Mouse (Mus musculus) mammary gland, adult 2 months (tissue): Measurements from ENCODE around the gene Yju2. TPM values are rescaled to one million over a fixed set of nuclear protein-coding genes. Genes with fewer than 3 reads are reported as not detected.

ENCODE experiments used
- polyA plus RNA-seq: library from polyadenylated mRNA; depleted of rRNA; stranded (reverse); fragments of >200 nt; gene quantifications from 2 replicates; pipeline ENCODE4 v1.2.3, GENCODE M21; 2012; ENCODE audit warnings: low replicate concordance; rRNA removed

The Yju2 gene
- 5.2 and 7.6 TPM in 2 replicates for polyA plus RNA-seq

GRCm38 (mm10) chr17:55958918-55959728, at the start of gene Yju2:
TSS of gene Yju2 (plus strand) at chr17:55959099.

GRCm38 (mm10) chr17:55949400-55949799, 9.5 kb upstream of the Yju2 start, which contains the start of gene Zfp119b:
TSS of gene Zfp119b (minus strand) at chr17:55949500.

DNA sequence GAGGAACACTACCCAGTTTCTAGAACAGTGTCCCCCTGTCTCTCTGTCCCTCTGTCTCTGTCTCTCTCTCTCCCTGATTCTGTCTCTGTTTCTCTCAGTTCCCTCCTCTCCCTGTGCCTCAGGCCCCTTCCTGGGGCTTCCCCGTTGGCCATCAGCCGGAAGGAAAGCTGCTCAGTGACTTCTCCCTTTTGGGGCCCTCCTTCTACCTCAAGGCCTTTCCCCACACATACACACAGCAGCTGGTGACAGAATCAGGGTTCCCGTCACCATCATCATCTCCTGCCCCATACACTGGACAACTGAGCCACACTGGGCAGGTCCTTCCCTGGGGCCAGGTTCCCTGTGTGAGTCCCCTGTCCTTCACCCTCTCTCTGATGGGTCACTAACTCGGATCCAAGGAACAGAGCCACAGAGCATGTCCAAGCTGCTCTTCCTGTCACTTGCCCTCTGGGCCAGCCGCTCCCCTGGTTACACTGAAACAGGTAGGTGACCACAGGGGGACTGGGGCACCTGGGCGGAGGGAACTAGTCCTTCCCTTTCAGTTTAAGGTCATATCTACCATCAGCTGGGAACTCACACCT, 6.4 kb upstream of the Yju2 start, which contains the start of gene Ebi3:
Gene Ebi3, plus strand, starts transcription at position 194 of the 581 bp plus-strand sequence.

DNA sequence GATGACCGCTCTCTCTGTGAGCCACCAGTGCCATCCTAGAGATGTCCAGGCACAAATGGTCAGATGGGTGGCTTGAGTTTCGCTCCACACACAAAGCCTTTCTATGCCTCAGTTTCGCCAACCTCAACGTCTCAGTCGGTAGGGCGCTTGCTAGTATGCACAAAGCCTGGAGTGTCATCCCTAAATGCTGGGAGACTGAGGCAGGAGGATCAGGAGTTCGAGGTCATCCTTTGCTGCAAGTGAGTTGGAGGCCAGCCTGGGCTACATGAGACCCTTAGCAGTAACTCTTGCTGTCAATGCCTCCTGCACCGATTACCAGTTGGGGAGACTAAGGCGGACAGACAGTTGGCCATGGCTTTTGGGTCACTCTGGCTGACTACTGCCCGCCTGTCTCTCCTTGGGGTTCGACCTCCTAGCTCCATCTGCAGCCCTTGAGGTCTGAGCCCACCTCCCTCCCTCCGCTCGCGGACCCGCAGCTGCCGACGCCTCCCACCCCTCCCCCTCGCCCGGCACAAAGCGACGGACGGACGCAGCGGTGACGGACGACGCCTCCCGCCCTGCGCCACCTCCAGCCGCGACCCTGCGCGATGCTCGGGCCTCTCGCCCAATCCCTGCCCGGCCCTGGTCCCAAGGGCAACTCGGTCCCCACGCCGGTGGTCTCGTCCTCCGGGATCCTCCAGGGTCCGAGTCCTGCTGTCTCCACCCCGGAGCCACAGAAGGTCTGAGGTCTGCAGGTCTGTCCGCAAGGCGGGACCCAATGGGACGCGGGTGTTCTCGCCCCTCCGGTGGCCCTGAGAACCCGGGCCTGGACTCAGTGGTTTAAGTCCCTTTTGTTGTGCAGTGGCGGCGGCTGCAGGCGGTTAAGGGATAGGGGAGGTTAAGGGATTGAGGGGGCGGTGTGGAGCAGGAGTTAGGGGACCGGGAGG, 11.3 kb downstream of the Yju2 start, which contains the start of gene Shd:
Gene Shd, plus strand, starts transcription at position 502 of the 926 bp plus-strand sequence.

DNA sequence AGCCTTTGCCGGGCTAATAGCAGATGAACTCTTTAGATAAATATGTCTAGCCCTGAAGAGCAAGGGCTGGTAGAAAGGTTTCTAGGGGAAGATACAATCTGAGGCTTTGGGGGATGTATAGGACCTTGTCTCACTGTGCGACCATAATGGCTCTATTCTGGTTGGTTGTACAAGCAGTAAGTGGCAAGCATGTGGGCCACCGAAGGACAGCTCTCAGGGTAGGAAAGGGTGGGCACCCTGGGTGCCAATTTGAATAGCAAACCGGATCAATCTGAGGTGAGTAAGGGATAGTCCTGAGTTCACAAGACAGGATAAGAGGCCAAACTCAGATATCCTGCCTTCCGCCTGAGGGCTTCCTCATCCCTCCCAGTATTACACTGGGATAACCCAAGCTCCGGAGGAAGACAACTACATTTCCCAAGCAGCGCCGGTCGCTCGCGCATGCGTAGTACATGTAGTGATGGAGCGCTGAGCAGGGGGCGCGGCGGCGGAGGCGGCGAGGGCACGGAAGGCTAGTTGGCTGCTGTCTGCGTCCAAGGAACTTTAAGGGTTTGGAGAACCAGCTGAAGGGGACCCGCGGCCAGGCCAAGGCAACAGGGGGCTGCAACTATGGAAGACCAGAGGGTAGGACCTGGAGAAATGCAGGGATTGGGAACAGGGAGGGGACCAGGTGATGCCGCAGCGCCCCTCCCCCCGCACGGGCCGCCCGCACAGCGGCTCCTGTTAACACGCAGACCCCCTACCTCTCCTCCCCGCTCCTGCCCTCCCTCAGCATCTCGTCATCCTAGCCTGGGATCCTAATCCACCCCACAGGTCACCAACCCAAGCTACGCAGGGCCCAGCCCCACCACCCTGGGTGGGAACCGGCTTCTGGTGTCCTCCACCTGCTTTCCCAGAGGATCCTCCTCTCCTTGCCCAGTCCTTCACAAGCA, 27.4 kb downstream of the Yju2 start, which contains the start of gene Fsd1:
Gene Fsd1, plus strand, starts transcription at position 480 of the 932 bp plus-strand sequence.

DNA sequence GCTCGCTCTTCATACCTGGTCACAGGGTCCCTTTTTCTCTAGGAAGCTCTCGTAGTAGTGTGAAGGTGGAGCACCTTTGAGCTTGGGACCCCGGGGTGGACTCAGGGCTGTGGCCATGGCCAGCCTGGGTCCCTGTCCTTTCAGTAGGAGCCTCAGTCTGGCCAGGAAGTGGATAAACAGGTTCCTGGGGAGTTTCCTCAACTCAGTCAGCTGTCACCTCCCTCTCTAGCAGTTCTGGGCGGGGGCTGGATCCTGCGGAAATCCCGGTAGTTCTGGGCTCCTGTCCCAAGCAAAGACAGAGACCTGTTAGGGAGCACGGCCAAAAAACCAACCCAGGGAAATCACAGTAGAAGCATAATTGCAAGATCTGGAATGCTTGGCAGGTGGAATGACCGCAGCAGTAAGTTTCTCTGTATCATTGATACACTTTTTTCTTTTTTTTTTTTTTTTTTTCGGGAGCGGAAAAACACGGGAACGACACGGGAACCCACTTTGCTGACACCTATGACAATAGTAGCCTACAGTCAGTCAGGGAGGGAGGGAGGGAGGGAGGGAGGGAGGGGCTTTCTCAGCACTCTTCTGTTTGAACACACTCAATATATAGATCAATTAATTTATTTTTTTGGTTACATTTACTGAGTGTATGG, 46.6 kb downstream of the Yju2 start, which contains the start of the genes Stap2 and Mpnd:
Gene Stap2, minus strand, starts transcription at position 170 of the 647 bp plus-strand sequence.
Gene Mpnd, plus strand, starts transcription at position 297 of the 647 bp plus-strand sequence.

Other genes starting within 250 kb of the Yju2 start
- 1.7 and 5.9 TPM in 2 replicates for gene Pot1b, start 246.5 kb upstream of the Yju2 start, polyA plus RNA-seq
- gene Adgre4, start 209.1 kb upstream of the Yju2 start, polyA plus RNA-seq, result 1.3 and 3.4 TPM in 2 replicates
- gene Zfp119a, start 80.2 kb upstream of the Yju2 start, polyA plus RNA-seq, result 0.10 and 0.68 TPM in 2 replicates
- gene Zfp959, start 67.0 kb upstream of the Yju2 start, polyA plus RNA-seq, result 0.65 and 1.2 TPM in 2 replicates
- gene Zfp119b, start 9.6 kb upstream of the Yju2 start, polyA plus RNA-seq, result 0.11 and 0.57 TPM in 2 replicates
- gene Ebi3, start 6.5 kb upstream of the Yju2 start, polyA plus RNA-seq, result 23.6 and 33.9 TPM in 2 replicates
- gene Shd, start 11.4 kb downstream of the Yju2 start, polyA plus RNA-seq, result 1.2 and 1.6 TPM in 2 replicates
- 0.40 and 0.85 TPM in 2 replicates for gene Fsd1, start 27.4 kb downstream of the Yju2 start, polyA plus RNA-seq
- gene Stap2, start 46.5 kb downstream of the Yju2 start, polyA plus RNA-seq, result 40.2 and 48.1 TPM in 2 replicates
- 129 and 143 TPM in 2 replicates for gene Mpnd, start 46.6 kb downstream of the Yju2 start, polyA plus RNA-seq
- 97.9 and 107 TPM in 2 replicates for gene Sh3gl1, start 77.5 kb downstream of the Yju2 start, polyA plus RNA-seq
- gene Chaf1a, start 81.3 kb downstream of the Yju2 start, polyA plus RNA-seq, result 1.5 and 2.4 TPM in 2 replicates
- gene Ubxn6, start 115.9 kb downstream of the Yju2 start, polyA plus RNA-seq, result 66.4 and 86.9 TPM in 2 replicates
- gene Hdgfl2, start 120.5 kb downstream of the Yju2 start, polyA plus RNA-seq, result 32.3 and 44.8 TPM in 2 replicates
- 524 and 611 TPM in 2 replicates for gene Plin4, start 150.7 kb downstream of the Yju2 start, polyA plus RNA-seq
- gene Plin5, start 158.5 kb downstream of the Yju2 start, polyA plus RNA-seq, result 21.3 and 28.0 TPM in 2 replicates
- gene Lrg1, start 162.9 kb downstream of the Yju2 start, polyA plus RNA-seq, result 252 and 470 TPM in 2 replicates
- gene Sema6b, start 181.2 kb downstream of the Yju2 start, polyA plus RNA-seq, result 11.2 and 35.0 TPM in 2 replicates
- 10.9 and 13.6 TPM in 2 replicates for gene Tnfaip8l1, start 203.4 kb downstream of the Yju2 start, polyA plus RNA-seq
- 52.0 and 64.7 TPM in 2 replicates for gene Mydgf, start 224.8 kb downstream of the Yju2 start, polyA plus RNA-seq